Mouse (Mus musculus): ENCODE results near the gene Bcl7b.

GRCm38 (mm10) chr5:135161221-135161620, 6.9 kb upstream of the Bcl7b start:
- no peak for TF ChIP-seq MAFK (IDR thresholded peaks at IDR 0.05; ENCODE audit: insufficient read depth, low read depth, low read length)
- TF ChIP-seq CHD2 (IDR thresholded peaks at IDR 0.05; ENCODE audit: low read depth, low read length), result no peak
- no peak for TF ChIP-seq ZNF384 (IDR thresholded peaks at IDR 0.05; ENCODE audit: low read depth, low read length)
- no peak for TF ChIP-seq ZC3H11A (IDR thresholded peaks at IDR 0.05; ENCODE audit: borderline replicate concordance, low read depth, low read length)

Measured in ES-E14 (cell line).